Mouse (Mus musculus) MEL (cell line): ENCODE results near the gene Dglucy. TPM values are rescaled to one million over a fixed set of nuclear protein-coding genes. Genes with fewer than 3 reads are reported as not detected.

ENCODE experiments used
- DNase-seq: peaks from one replicate; pipeline ENCODE4 v3.0.0; 2011; ENCODE audit warnings: low read depth, low spot score
- H3K27ac ChIP-seq: 2 replicates; pipeline ENCODE4 v1.5.1; 2012; ENCODE audit warnings: low read depth, mild to moderate bottlenecking, control low read depth, low read length, moderate library complexity; ENCODE audit not compliant: control insufficient read depth
- H3K27me3 ChIP-seq, 2 experiments: fragments of 150-350 bp in 1 of 2; sonication (generic) in 1 of 2; 2 replicates each; pipeline ENCODE4 v1.6.1; 2012; ENCODE audit warnings: low read length in 2 of 2, mild to moderate bottlenecking in 2 of 2, improper control_type of control experiment in 1 of 2, moderate library complexity in 1 of 2; ENCODE audit not compliant: insufficient read depth in 2 of 2, control insufficient read depth in 1 of 2
- H3K36me3 ChIP-seq, 2 experiments: 2 replicates each; pipeline ENCODE4 v1.6.1; 2012 to 2014; ENCODE audit warnings: low read length in 2 of 2, improper control_type of control experiment in 1 of 2, inconsistent platforms in 1 of 2, mild to moderate bottlenecking in 1 of 2; ENCODE audit not compliant: insufficient read depth in 2 of 2, control insufficient read depth in 1 of 2
- H3K4me1 ChIP-seq, 2 experiments: fragments of 150-350 bp in 1 of 2; sonication (generic) in 1 of 2; 2 replicates each; pipeline ENCODE4 v1.6.1; 2012; ENCODE audit warnings: low read length in 2 of 2, improper control_type of control experiment in 1 of 2, mild to moderate bottlenecking in 1 of 2; ENCODE audit not compliant: insufficient read depth in 2 of 2, control insufficient read depth in 1 of 2
- H3K4me3 ChIP-seq, 2 experiments: fragments of 150-350 bp in 1 of 2; sonication (generic) in 1 of 2; 2 replicates each; pipeline ENCODE4 v1.5.1; 2012; ENCODE audit warnings: low read depth in 2 of 2, low read length in 2 of 2, mild to moderate bottlenecking in 2 of 2, moderate library complexity in 2 of 2, control low read depth in 1 of 2, improper control_type of control experiment in 1 of 2; ENCODE audit not compliant: control insufficient read depth in 1 of 2, insufficient read depth in 1 of 2
- H3K79me2 ChIP-seq: 2 replicates; pipeline ENCODE4 v1.6.1; 2012; ENCODE audit warnings: mild to moderate bottlenecking, low read length, moderate library complexity; ENCODE audit not compliant: control insufficient read depth, poor library complexity, insufficient read depth
- H3K9ac ChIP-seq: 2 replicates; pipeline ENCODE4 v1.6.1; 2012; ENCODE audit warnings: low read depth, mild to moderate bottlenecking, control low read depth, low read length, moderate library complexity; ENCODE audit not compliant: control insufficient read depth, poor library complexity, severe bottlenecking
- H3K9me3 ChIP-seq: fragments of 150-350 bp; sonication (generic); replicated peaks from 2 replicates; pipeline ENCODE4 v1.6.1; 2012; ENCODE audit warnings: mild to moderate bottlenecking, low read length, improper control_type of control experiment, moderate library complexity; ENCODE audit not compliant: insufficient read depth
- CHD1 ChIP-seq: IDR thresholded peaks from 2 replicates; pipeline ENCODE4 v1.6.1; 2012; ENCODE audit warnings: low read depth, mild to moderate bottlenecking, inconsistent platforms, low read length, improper control_type of control experiment
- CHD2 ChIP-seq: IDR thresholded peaks from 2 replicates; pipeline ENCODE4 v1.6.1; 2011; ENCODE audit warnings: low read length, improper control_type of control experiment
- E2F4 ChIP-seq: IDR thresholded peaks from 2 replicates; pipeline ENCODE4 v1.6.1; 2011; ENCODE audit warnings: low read depth, low read length, improper control_type of control experiment, borderline replicate concordance
- GATA1 ChIP-seq: IDR thresholded peaks from 2 replicates; pipeline ENCODE4 v1.6.1; 2011; ENCODE audit warnings: low read depth, low read length, improper control_type of control experiment
- MAFK ChIP-seq: IDR thresholded peaks from 2 replicates; pipeline ENCODE4 v1.6.1; 2011; ENCODE audit warnings: low read depth, mild to moderate bottlenecking, low read length, improper control_type of control experiment, borderline replicate concordance
- MAX ChIP-seq: IDR thresholded peaks from 2 replicates; pipeline ENCODE4 v1.6.1; 2011; ENCODE audit warnings: low read length, improper control_type of control experiment
- MAZ ChIP-seq: IDR thresholded peaks from 2 replicates; pipeline ENCODE4 v1.6.1; 2012; ENCODE audit warnings: low read depth, mild to moderate bottlenecking, inconsistent platforms, low read length, improper control_type of control experiment
- MYB ChIP-seq: IDR thresholded peaks from 2 replicates; pipeline ENCODE4 v1.6.1; 2011; ENCODE audit warnings: mild to moderate bottlenecking, low read depth, low read length, improper control_type of control experiment
- MYC ChIP-seq: IDR thresholded peaks from 2 replicates; pipeline ENCODE4 v1.6.1; 2011; ENCODE audit warnings: low read depth, mild to moderate bottlenecking, low read length, improper control_type of control experiment, moderate library complexity
- NRF1 ChIP-seq: IDR thresholded peaks from 2 replicates; pipeline ENCODE4 v1.6.1; 2014; ENCODE audit warnings: low read depth, mild to moderate bottlenecking, inconsistent platforms, low read length, improper control_type of control experiment, moderate library complexity; ENCODE audit not compliant: poor library complexity, insufficient read depth, severe bottlenecking
- POLR2AphosphoS2 ChIP-seq: IDR thresholded peaks from 2 replicates; pipeline ENCODE4 v1.6.1; 2011; ENCODE audit warnings: low read length, improper control_type of control experiment
- POLR2AphosphoS5 ChIP-seq: IDR thresholded peaks from 2 replicates; pipeline ENCODE4 v1.6.1; 2012; ENCODE audit warnings: low read depth, borderline replicate concordance, mild to moderate bottlenecking, inconsistent platforms, low read length, moderate library complexity, mixed read lengths
- RAD21 ChIP-seq: IDR thresholded peaks from 2 replicates; pipeline ENCODE4 v1.6.1; 2011; ENCODE audit warnings: mild to moderate bottlenecking, low read depth, low read length, improper control_type of control experiment
- RCOR1 ChIP-seq: IDR thresholded peaks from 2 replicates; pipeline ENCODE4 v1.6.1; 2012; ENCODE audit warnings: low read depth, mild to moderate bottlenecking, inconsistent platforms, low read length, improper control_type of control experiment
- TCF12 ChIP-seq: IDR thresholded peaks from 2 replicates; pipeline ENCODE4 v1.6.1; 2014; ENCODE audit warnings: low read depth, mild to moderate bottlenecking, inconsistent platforms, low read length, improper control_type of control experiment, moderate library complexity
- UBTF ChIP-seq: IDR thresholded peaks from 2 replicates; pipeline ENCODE4 v1.6.1; 2012; ENCODE audit warnings: low read depth, mild to moderate bottlenecking, inconsistent platforms, low read length, improper control_type of control experiment, moderate library complexity, borderline replicate concordance; ENCODE audit not compliant: insufficient read depth
- USF1 ChIP-seq: IDR thresholded peaks from 2 replicates; pipeline ENCODE4 v1.6.1; 2014; ENCODE audit warnings: low read depth, mild to moderate bottlenecking, inconsistent platforms, low read length, improper control_type of control experiment, moderate library complexity
- ZKSCAN1 ChIP-seq: IDR thresholded peaks from 2 replicates; pipeline ENCODE4 v1.6.1; 2012; ENCODE audit warnings: low read depth, mild to moderate bottlenecking, inconsistent platforms, low read length, improper control_type of control experiment, moderate library complexity
- polyA plus RNA-seq, 2 experiments: library from polyadenylated mRNA; stranded (reverse) in 1 of 2; unstranded in 1 of 2; fragments of >175 nt in 1 of 2; fragments of >200 nt in 1 of 2; gene quantifications; 2 replicates each; pipeline versions ENCODE4 v1.2.1 to v1.2.4; 2012; ENCODE audit warnings: low replicate concordance in 2 of 2, low read depth in 1 of 2; ENCODE audit not compliant: insufficient read length in 2 of 2, insufficient read depth in 1 of 2, missing spikeins in 1 of 2
- total RNA-seq: library from RNA; depleted of rRNA; stranded (reverse); fragments of 300-350 nt; gene quantifications from 2 replicates; pipeline ENCODE4 v1.2.3, GENCODE M21; 2012

Gene Dglucy
- total and polyA plus RNA-seq, 3 experiments: 0.03 TPM; not detected in 2

DNA sequence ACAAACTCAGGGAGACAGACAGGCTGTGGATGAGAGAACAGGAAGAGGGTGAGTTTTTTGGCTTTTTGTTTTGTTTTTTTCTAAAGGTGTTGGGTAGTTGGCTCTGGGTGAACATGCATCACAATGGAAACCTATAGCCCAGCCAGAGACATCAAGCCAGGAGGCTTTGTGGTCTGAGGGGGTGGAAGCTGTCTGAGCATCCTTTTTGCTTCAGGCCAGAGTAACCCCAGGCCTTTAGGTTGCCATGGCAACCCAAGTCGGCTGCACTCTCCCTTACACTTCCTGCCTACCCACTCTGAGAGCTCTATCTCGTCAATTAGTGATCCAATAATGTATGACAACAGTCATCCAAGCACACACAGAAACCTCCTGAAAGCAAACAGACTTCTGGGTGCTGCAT, 116.6 kb downstream of the Dglucy start:
- Histone ChIP-seq H3K27ac (no peak overlapping the region), H3K9ac (no peak overlapping the region), H3K79me2 (no peaks in the 10 kb centered on the region), H3K4me1 (no peaks in the 10 kb centered on the region), H3K36me3 (peaks cover 0 to 2% of the 10 kb centered on the region in 2 experiments; a peak in 1 of 4 replicates), H3K4me3 (no peak overlapping the region), H3K9me3 (no peaks in the 10 kb centered on the region), H3K27me3 (peaks cover 3 to 6% of the 10 kb centered on the region in 2 experiments)
- TF ChIP-seq MAFK: no peak
- TF ChIP-seq POLR2AphosphoS5: no peak
- TF ChIP-seq NRF1: no peak
- no peak for TF ChIP-seq POLR2AphosphoS2
- no peak for TF ChIP-seq USF1
- DNase-seq: no peak

DNA sequence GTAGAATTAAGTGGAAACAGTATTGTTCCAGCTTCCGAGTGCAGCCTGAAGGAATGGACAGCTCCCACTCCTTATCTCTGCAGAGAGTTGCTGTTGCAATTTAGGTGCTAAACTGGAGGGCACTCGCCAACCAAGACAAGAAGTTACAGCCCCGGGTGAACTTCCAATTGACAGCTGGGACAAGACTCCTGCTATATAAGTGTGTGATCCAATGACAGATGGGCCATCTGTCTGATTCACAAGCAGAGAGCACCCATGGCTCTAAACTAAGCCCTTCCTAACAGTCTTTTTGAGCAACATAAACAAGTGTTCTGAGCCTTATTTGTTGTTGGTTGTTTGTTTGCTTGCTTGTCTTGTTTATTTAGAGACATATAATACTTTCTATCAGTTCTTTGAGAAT, 117.8 kb downstream of the Dglucy start:
- TF ChIP-seq RAD21 (no peak), MYC (no peak), ZKSCAN1 (no peak), UBTF (no peak), TCF12 (no peak), E2F4 (no peak), GATA1 (no peak), USF1 (no peak), MAZ (no peak), RCOR1 (no peak), CHD2 (no peak), MAX (no peak), MYB (no peak), CHD1 (no peak)
- no peaks in the 10 kb centered on the region for H3K79me2 ChIP-seq
- H3K4me3 ChIP-seq: no peak overlapping the region
- no peak for DNase-seq
- peaks cover 6% of the 10 kb centered on the region in 2 experiments for H3K27me3 ChIP-seq
- no peak overlapping the region for H3K9ac ChIP-seq
- no peaks in the 10 kb centered on the region for H3K36me3 ChIP-seq
- no peaks in the 10 kb centered on the region for H3K4me1 ChIP-seq
- no peaks in the 10 kb centered on the region for H3K9me3 ChIP-seq
- no peak overlapping the region for H3K27ac ChIP-seq
